Mouse (Mus musculus) gastrocnemius, adult 2 months (tissue): ENCODE data around the gene Dnase1l2. TPM values are rescaled to one million over a fixed set of nuclear protein-coding genes. Genes with fewer than 3 reads are reported as not detected.

Source experiments
- DNase-seq: peaks from one replicate; pipeline ENCODE4 v3.0.0; 2022
- H3K27ac ChIP-seq: fragments of 200-600 bp; 2 replicates; pipeline ENCODE4 v1.8.1; 2022; ENCODE audit warnings: mild to moderate bottlenecking
- H3K4me3 ChIP-seq: fragments of 200-600 bp; 2 replicates; pipeline ENCODE4 v1.8.1; 2022; ENCODE audit warnings: mild to moderate bottlenecking, moderate library complexity
- CTCF ChIP-seq: fragments of 200-600 bp; IDR thresholded peaks from 2 replicates; pipeline ENCODE4 v1.8.1; 2022; ENCODE audit warnings: antibody characterized with exemption, mild to moderate bottlenecking, moderate library complexity
- intact Hi-C: fragments of 180-260 bp; cut with DNase I; formaldehyde crosslinking; loops from one replicate; pipeline ENCODE4 v1.15.1; 2025
- total RNA-seq, 2 experiments: library from RNA; stranded (reverse); gene quantifications; 2 replicates each; pipeline ENCODE4 v1.2.3; 2021

The Dnase1l2 gene
- total RNA-seq, 2 experiments from 2014 or later, result 1.4 to 2.2 TPM

GRCm38 (mm10) chr17:24478663-24479380 is 35.9 kb upstream of the Dnase1l2 start, which contains the start of gene Mlst8:
TSS of gene Mlst8 (minus strand) at chr17:24479078.
- TF ChIP-seq CTCF, result peak; percentile 89
- Histone ChIP-seq H3K4me3 (peak within 1 kb of the TSS; percentile 76), H3K27ac (peak within 1 kb of the TSS; percentile 99)
- peak; percentile 98 for DNase-seq
- intact Hi-C loops, result no loop called here

- peak; percentile 44 for DNase-seq
- Histone ChIP-seq H3K27ac (peak overlapping the region; percentile 99), H3K4me3 (peak overlapping the region; percentile 76)
- TF ChIP-seq CTCF, result no peak
- intact Hi-C loops, result no loop called here
Measured at GRCm38 (mm10) chr17:24477985-24478600, 35.2 kb upstream of the Dnase1l2 start.

- no peak overlapping the region; the same call in 1 of the 2 replicates for H3K4me3 ChIP-seq
- no peak for DNase-seq
- no peak overlapping the region for H3K27ac ChIP-seq
- TF ChIP-seq CTCF, result no peak
- intact Hi-C loops, result no loop called here
Measured at GRCm38 (mm10) chr17:24477053-24477984, 34.4 kb upstream of the Dnase1l2 start.

- Histone ChIP-seq H3K4me3 (no peak overlapping the region), H3K27ac (no peak overlapping the region)
- intact Hi-C loops, result no loop called here
- no peak for DNase-seq
- no peak for TF ChIP-seq CTCF
Measured at GRCm38 (mm10) chr17:24476022-24476776, 33.3 kb upstream of the Dnase1l2 start.

GRCm38 (mm10) chr17:24475586-24475985 is 32.7 kb upstream of the Dnase1l2 start:
- no peak for TF ChIP-seq CTCF
- intact Hi-C loops, result no loop called here
- no peak for DNase-seq
- no peak overlapping the region for H3K4me3 ChIP-seq
- H3K27ac ChIP-seq, result no peak overlapping the region

- DNase-seq, result no peak
- H3K4me3 ChIP-seq, result no peak overlapping the region
- peak overlapping the region; percentile 95 for H3K27ac ChIP-seq
- no peak for TF ChIP-seq CTCF
- intact Hi-C loops, result no loop called here
Measured at GRCm38 (mm10) chr17:24474557-24474956, 31.7 kb upstream of the Dnase1l2 start.

GRCm38 (mm10) chr17:24473612-24474275 is 30.8 kb upstream of the Dnase1l2 start, which contains the start of gene Bricd5:
TSS of gene Bricd5 (plus strand) at chr17:24473884.
- intact Hi-C loops, result no loop called here
- no peak for TF ChIP-seq CTCF
- no peak for DNase-seq
- Histone ChIP-seq H3K27ac (peak within 1 kb of the TSS; percentile 95), H3K4me3 (peak within 1 kb of the TSS; percentile 91)

GRCm38 (mm10) chr17:24472512-24472911 is 29.6 kb upstream of the Dnase1l2 start:
- TF ChIP-seq CTCF, result no peak
- Histone ChIP-seq H3K4me3 (peak overlapping the region; percentile 91), H3K27ac (peak overlapping the region; percentile 95)
- DNase-seq, result peak; percentile 86
- intact Hi-C loops, result no loop called here

- peak; percentile 69 for DNase-seq
- Histone ChIP-seq H3K27ac (peak overlapping the region; percentile 95), H3K4me3 (peak overlapping the region; percentile 91)
- intact Hi-C loops, result loop anchor here (2.0 kb wide), 1 partner anchor 16 kb away; no protein-coding TSS in a partner anchor
- no peak for TF ChIP-seq CTCF
Measured at GRCm38 (mm10) chr17:24470701-24471527, 28.0 kb upstream of the Dnase1l2 start.

GRCm38 (mm10) chr17:24469910-24470602 is 27.2 kb upstream of the Dnase1l2 start, which contains the start of the genes E4f1 and Pgp:
TSS of gene E4f1 (minus strand) at chr17:24470313.
TSS of gene Pgp (plus strand) at chr17:24470392.
- peak; percentile 99 for DNase-seq
- no peak for TF ChIP-seq CTCF
- H3K4me3 ChIP-seq, result peak within 1 kb of the TSS; percentile 91
- H3K27ac ChIP-seq, result peak within 1 kb of the TSS; percentile 95
- intact Hi-C loops, result loop anchor here (2.0 kb wide), 1 partner anchor 15 kb away; no protein-coding TSS in a partner anchor
